Mouse (Mus musculus) lung, postnatal 0 days (tissue): ENCODE measurements around the gene Slain1.

Source experiments
- CTCF ChIP-seq: IDR thresholded peaks from 2 replicates; pipeline ENCODE4 v1.5.1; 2016; ENCODE audit warnings: antibody characterized with exemption, mild to moderate bottlenecking
- EP300 ChIP-seq: IDR thresholded peaks from 2 replicates; pipeline ENCODE4 v1.6.1; 2016; ENCODE audit warnings: antibody characterized with exemption, mild to moderate bottlenecking, control low read depth

- TF ChIP-seq CTCF (no peak), EP300 (no peak)
Measured at GRCm38 (mm10) chr14:103649302-103649701, 726 bp upstream of the Slain1 start.
